Mouse (Mus musculus) liver, embryonic 14 days (tissue): Measurements from ENCODE around the gene Taar7e. TPM values are rescaled to one million over a fixed set of nuclear protein-coding genes. Genes with fewer than 3 reads are reported as not detected.

Experiments used
- polyA plus RNA-seq: library from polyadenylated mRNA; depleted of rRNA; stranded (reverse); fragments of >200 nt; gene quantifications from 2 replicates; pipeline ENCODE4 v1.2.3, GENCODE M21; 2012; rRNA removed

Gene Taar7e
- polyA plus RNA-seq: not detected in 2 replicates

GRCm38 (mm10) chr10:24037314-24037713 is at the start of gene Taar7e:
Gene Taar7e (plus strand): TSS chr10:24037614.

DNA sequence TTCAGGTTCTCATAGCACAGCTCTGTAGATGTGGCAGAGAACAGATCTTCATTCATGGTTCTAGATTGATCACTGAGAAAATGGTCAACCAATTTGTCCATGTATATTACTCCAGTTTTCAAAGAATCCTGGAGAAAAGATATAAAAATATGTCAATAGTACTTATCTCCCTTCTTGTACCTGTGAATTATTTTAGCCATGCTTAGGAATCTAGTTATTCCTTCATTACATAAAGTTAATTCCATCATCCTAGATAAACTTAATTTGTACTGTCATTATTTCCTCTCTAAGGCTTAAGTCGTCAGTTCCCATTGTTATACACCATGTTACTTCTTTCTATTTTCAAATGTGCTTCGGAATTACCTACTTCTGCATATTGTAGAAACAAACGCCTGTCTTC is 44.0 kb upstream of the Taar7e start, which contains the start of gene Taar7a:
Gene Taar7a, minus strand, starts transcription at position 101 of the 400 bp plus-strand sequence.

GRCm38 (mm10) chr10:23999639-24000038 is 37.8 kb upstream of the Taar7e start, which contains the start of gene Taar7b:
Gene Taar7b (plus strand): TSS chr10:23999939.

GRCm38 (mm10) chr10:24026922-24027321 is 10.5 kb upstream of the Taar7e start, which contains the start of gene Taar7d:
Gene Taar7d (plus strand): TSS chr10:24027222.

DNA sequence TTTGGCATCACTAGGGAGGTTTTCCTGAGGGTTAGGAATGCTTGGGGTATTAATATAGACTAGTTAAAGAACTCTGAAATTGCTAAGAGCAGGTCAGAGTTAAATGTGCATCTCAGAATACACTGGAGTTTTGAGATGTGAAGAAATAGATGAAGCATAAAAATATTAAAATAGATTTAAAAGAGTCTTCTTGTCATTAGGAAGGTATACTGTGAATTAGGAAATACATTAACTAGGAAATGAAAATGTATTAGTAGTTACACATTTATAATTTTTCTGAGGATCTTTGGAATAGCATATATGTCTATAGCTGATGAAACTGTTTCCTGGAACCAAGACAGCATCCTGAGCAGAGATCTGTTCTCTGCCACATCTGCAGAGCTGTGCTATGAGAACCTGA is 11.8 kb downstream of the Taar7e start, which contains the start of gene Taar7f:
Gene Taar7f, plus strand, starts transcription at position 301 of the 400 bp plus-strand sequence.

DNA sequence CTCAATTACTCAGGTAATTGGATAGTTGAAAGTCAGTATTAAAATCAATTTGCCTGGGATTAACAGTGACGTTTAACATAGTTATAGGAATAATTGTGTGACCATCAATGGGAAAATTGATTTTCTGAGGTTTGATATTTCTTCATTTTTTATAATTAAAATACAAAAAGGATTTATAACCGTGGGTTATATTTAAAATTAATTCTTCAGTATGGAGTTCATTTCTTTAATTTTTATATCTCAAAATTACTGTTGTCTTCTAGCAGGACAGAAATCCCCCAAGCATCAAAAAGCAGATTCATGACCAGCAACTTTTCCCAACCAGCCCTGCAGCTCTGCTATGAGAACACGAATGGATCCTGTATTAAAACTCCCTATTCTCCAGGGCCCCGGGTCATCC is 38.8 kb downstream of the Taar7e start, which contains the start of gene Taar8a:
Gene Taar8a, plus strand, starts transcription at position 301 of the 400 bp plus-strand sequence.

Other genes with a start within 250 kb of the Taar7e start
- gene Slc18b1, start 240.6 kb upstream of the Taar7e start, polyA plus RNA-seq: 2.0 TPM in 2 replicates
- 0.38 and 0.56 TPM in 2 replicates for gene Vnn3, start 186.2 kb upstream of the Taar7e start, polyA plus RNA-seq
- gene Vnn1, start 142.9 kb upstream of the Taar7e start, polyA plus RNA-seq: 0.80 and 1.0 TPM in 2 replicates
- not detected in 2 replicates for gene Taar1, start 117.3 kb upstream of the Taar7e start, polyA plus RNA-seq
- gene Taar2, start 99.0 kb upstream of the Taar7e start, polyA plus RNA-seq: not detected in 2 replicates
- gene Taar3, start 88.1 kb upstream of the Taar7e start, polyA plus RNA-seq: not detected in 2 replicates
- not detected in 2 replicates for gene Taar4, start 77.1 kb upstream of the Taar7e start, polyA plus RNA-seq
- gene Taar5, start 66.9 kb upstream of the Taar7e start, polyA plus RNA-seq: not detected in 2 replicates
- not detected in 2 replicates for gene Taar6, start 52.0 kb upstream of the Taar7e start, polyA plus RNA-seq
- not detected in 2 replicates for gene Taar7a, start 44.1 kb upstream of the Taar7e start, polyA plus RNA-seq
- not detected in 2 replicates for gene Taar7b, start 37.7 kb upstream of the Taar7e start, polyA plus RNA-seq
- not detected in 2 replicates for gene Taar7d, start 10.4 kb upstream of the Taar7e start, polyA plus RNA-seq
- gene Taar7f, start 11.9 kb downstream of the Taar7e start, polyA plus RNA-seq: not detected in 2 replicates
- gene Taar8a, start 38.9 kb downstream of the Taar7e start, polyA plus RNA-seq: not detected in 2 replicates
- gene Taar8b, start 54.7 kb downstream of the Taar7e start, polyA plus RNA-seq: not detected in 2 replicates
- not detected in 2 replicates for gene Taar8c, start 64.3 kb downstream of the Taar7e start, polyA plus RNA-seq
- not detected in 2 replicates for gene Taar9, start 71.9 kb downstream of the Taar7e start, polyA plus RNA-seq
- gene Stx7, start 111.7 kb downstream of the Taar7e start, polyA plus RNA-seq: 11.8 and 15.5 TPM in 2 replicates
- 0.10 and 0.21 TPM in 2 replicates for gene Moxd1, start 185.9 kb downstream of the Taar7e start, polyA plus RNA-seq